ENCODE assay signal across 8 mouse cellular contexts in genomic region chr4:123282915-123283674, GRCm38 (mm10). TPM values are rescaled to one million over a fixed set of nuclear protein-coding genes. Genes with fewer than 3 reads are reported as not detected.
DNase-seq lines count a peak whose midpoint lies in the region; ATAC-seq and TF ChIP-seq lines count a peak whose summit lies in the region.
"Not testable (repeated sequence)": the region's sequence is repeated elsewhere in the genome, so short reads cannot be mapped to it uniquely, and the experiment has no call there.

No protein-coding gene starts in this region.

- TF ChIP-seq CTCF in liver, embryonic 14.5 days (IDR thresholded peaks at IDR 0.05; ENCODE audit: low read depth): not testable (repeated sequence)

- ATAC-seq in CD4-positive, CD25-positive, alpha-beta regulatory T cell, adult 4 months: peak; percentile 46
- ATAC-seq in forebrain, embryonic 13.5 days: peak; percentile 74
- peak; percentile 37; the same call in 1 of the 2 replicates for ATAC-seq in heart, embryonic 15.5 days (replicated peaks; ENCODE audit: insufficient number of reproducible peaks, insufficient read depth, low FRiP score, low read depth)
- peak; percentile 44; the same call in 1 of the 2 replicates for ATAC-seq in liver, embryonic 14.5 days (ENCODE audit: insufficient read depth)
- ATAC-seq in midbrain, embryonic 14.5 days (ENCODE audit: low FRiP score, low TSS enrichment): peak; percentile 79

- H3K9ac ChIP-seq in forebrain, embryonic 13.5 days: peak overlapping the region; percentile 75
- H3K9ac ChIP-seq in heart, embryonic 15.5 days: peak overlapping the region; percentile 57
- H3K9ac ChIP-seq in liver, embryonic 14.5 days (replicated peaks): peak overlapping the region; percentile 99
- H3K9ac ChIP-seq in midbrain, embryonic 14.5 days (replicated peaks; ENCODE audit: low read length): peak overlapping the region; percentile 60; the same call in 1 of the 2 replicates

- H3K4me3 ChIP-seq in brown adipose tissue, adult 24 weeks (ENCODE audit: insufficient read depth, low read depth, low read length): peak overlapping the region; percentile 66
- peak overlapping the region; percentile 61 for H3K4me3 ChIP-seq in forebrain, embryonic 13.5 days
- H3K4me3 ChIP-seq in heart, embryonic 15.5 days: peak overlapping the region; percentile 57
- peak overlapping the region; percentile 98 to 99 for H3K4me3 ChIP-seq in liver, embryonic 14.5 days (ENCODE audit: insufficient read depth in 1 of 2, low read depth in 2 of 2, low read length in 2 of 2)
- H3K4me3 ChIP-seq in midbrain, embryonic 14.5 days (replicated peaks; ENCODE audit: low read depth, low read length): peak overlapping the region; percentile 51

- H3K36me3 ChIP-seq in forebrain, embryonic 13.5 days (ENCODE audit: poor library complexity, severe bottlenecking): peaks cover 16% of the 10 kb centered on the region
- H3K36me3 ChIP-seq in heart, embryonic 15.5 days: peaks cover 12% of the 10 kb centered on the region
- H3K36me3 ChIP-seq in liver, embryonic 14.5 days (replicated peaks; ENCODE audit: control insufficient read depth, insufficient read depth, low read depth): peaks cover 45% of the 10 kb centered on the region
- H3K36me3 ChIP-seq in midbrain, embryonic 14.5 days (ENCODE audit: control insufficient read depth, insufficient read depth, low read length): peaks cover 17% of the 10 kb centered on the region

- not testable (repeated sequence) for H3K9me3 ChIP-seq in forebrain, embryonic 13.5 days (replicated peaks); heart, embryonic 15.5 days (replicated peaks); liver, embryonic 14.5 days (ENCODE audit: control insufficient read depth, low read length); midbrain, embryonic 14.5 days (ENCODE audit: control insufficient read depth, low read length)

- peak overlapping the region; percentile 90 for H3K4me2 ChIP-seq in forebrain, embryonic 13.5 days
- peak overlapping the region; percentile 85 for H3K4me2 ChIP-seq in heart, embryonic 15.5 days
- peak overlapping the region; percentile 71 for H3K4me2 ChIP-seq in liver, embryonic 14.5 days (ENCODE audit: low read depth)
- H3K4me2 ChIP-seq in midbrain, embryonic 14.5 days (ENCODE audit: low read length): peak overlapping the region; percentile 93

- WGBS in forebrain, embryonic 13.5 days: under 1% methylated on average over 48 of the region's 55 CpGs
- 0% methylated on average over 51 of the region's 55 CpGs for WGBS in heart, embryonic 15.5 days
- under 1% methylated on average over 44 of the region's 55 CpGs for WGBS in liver, embryonic 14.5 days (ENCODE audit: insufficient replicate concordance)
- under 1% methylated on average over 39 of the region's 55 CpGs for WGBS in midbrain, embryonic 14.5 days

- TF ChIP-seq EP300 in liver, embryonic 14.5 days (IDR thresholded peaks at IDR 0.05; ENCODE audit: low read depth): not testable (repeated sequence)

- peak overlapping the region; percentile 60 for H3K27ac ChIP-seq in brown adipose tissue, adult 24 weeks (replicated peaks; ENCODE audit: low read depth, low read length)
- H3K27ac ChIP-seq in forebrain, embryonic 13.5 days; midbrain, embryonic 14.5 days (replicated peaks; ENCODE audit: low read depth, low read length): not testable (repeated sequence)
- H3K27ac ChIP-seq in heart, embryonic 15.5 days: peak overlapping the region; percentile 89
- peak overlapping the region; percentile 68 for H3K27ac ChIP-seq in liver, embryonic 14.5 days

- H3K4me1 ChIP-seq in brown adipose tissue, adult 24 weeks (ENCODE audit: control insufficient read depth, insufficient read depth, insufficient read length, low read length): not testable (repeated sequence)
- peaks cover 27% of the 10 kb centered on the region for H3K4me1 ChIP-seq in forebrain, embryonic 13.5 days
- peaks cover 40% of the 10 kb centered on the region for H3K4me1 ChIP-seq in heart, embryonic 15.5 days (replicated peaks)
- peaks cover 19 to 28% of the 10 kb centered on the region in 2 experiments for H3K4me1 ChIP-seq in liver, embryonic 14.5 days (replicated peaks; ENCODE audit: control insufficient read depth in 2 of 2, insufficient read depth in 2 of 2, low read length in 1 of 2)
- H3K4me1 ChIP-seq in midbrain, embryonic 14.5 days (ENCODE audit: control insufficient read depth, insufficient read depth, low read length): peaks cover 22% of the 10 kb centered on the region

- peak; percentile 51 for DNase-seq in kidney, adult 9 months
- not testable (repeated sequence) for DNase-seq in liver, embryonic 14.5 days (ENCODE audit: low read depth in 3 of 3, low spot score in 3 of 3)
- peak; percentile 52 for DNase-seq in midbrain, embryonic 14.5 days
- DNase-seq in spleen, adult 18-20 months: peak; percentile 32

- H3K27me3 ChIP-seq in forebrain, embryonic 13.5 days; heart, embryonic 15.5 days; liver, embryonic 14.5 days (ENCODE audit: control insufficient read depth, insufficient read depth, low read length); midbrain, embryonic 14.5 days (ENCODE audit: control insufficient read depth, insufficient read depth, low read length): not testable (repeated sequence)

RNA-seq across cellular contexts. Expression of gene Pabpc4, which starts 20.9 kb away (rescaled TPM):
- 10 to 100 TPM; 10.3 to 17.7 TPM for polyA plus RNA-seq in CD4-positive, CD25-positive, alpha-beta regulatory T cell, adult 4 months (2017; shearing (Covaris generic))
- polyA plus RNA-seq in brown adipose tissue, adult 24 weeks (2012; ENCODE audit: insufficient read depth, insufficient read length, missing spikeins): 45.5 and 52.1 TPM in 2 replicates
- polyA plus RNA-seq in forebrain, embryonic 13.5 days (2015; fragmentation: Nextera tagmentation; extraction: Ambion mirVana): 27.7 and 28.6 TPM in 2 replicates
- polyA plus RNA-seq in heart, embryonic 15.5 days (2015; fragmentation: Nextera tagmentation; extraction: Ambion mirVana): 51.3 and 53.8 TPM in 2 replicates
- 209 and 244 TPM in 2 replicates for polyA plus RNA-seq in liver, embryonic 14.5 days (2012; rRNA removed)
- 101 and 112 TPM in 2 replicates for polyA plus RNA-seq in liver, embryonic 14.5 days (2014; fragmentation: Nextera tagmentation; extraction: Ambion mirVana)
- polyA plus RNA-seq in midbrain, embryonic 14.5 days (2014; fragmentation: Nextera tagmentation; extraction: Ambion mirVana): 31.3 and 33.6 TPM in 2 replicates

RNA-seq across cellular contexts. Expression of gene Oxct2a, which starts 40.3 kb away (rescaled TPM):
- polyA plus RNA-seq in CD4-positive, CD25-positive, alpha-beta regulatory T cell, adult 4 months (2017; shearing (Covaris generic)): not detected
- polyA plus RNA-seq in brown adipose tissue, adult 24 weeks (2012; ENCODE audit: insufficient read depth, insufficient read length, missing spikeins): not detected in 2 replicates
- not detected in 2 replicates for polyA plus RNA-seq in forebrain, embryonic 13.5 days (2015; fragmentation: Nextera tagmentation; extraction: Ambion mirVana)
- polyA plus RNA-seq in heart, embryonic 15.5 days (2015; fragmentation: Nextera tagmentation; extraction: Ambion mirVana): not detected in 2 replicates
- 0.03 and 0.08 TPM in 2 replicates for polyA plus RNA-seq in liver, embryonic 14.5 days (2012; rRNA removed)
- polyA plus RNA-seq in liver, embryonic 14.5 days (2014; fragmentation: Nextera tagmentation; extraction: Ambion mirVana): not detected in 2 replicates
- polyA plus RNA-seq in midbrain, embryonic 14.5 days (2014; fragmentation: Nextera tagmentation; extraction: Ambion mirVana): 0.16 TPM in 1 of 2 replicates, not detected in the other

RNA-seq across cellular contexts. Expression of gene Heyl, which starts 49.7 kb away (rescaled TPM):
- polyA plus RNA-seq in CD4-positive, CD25-positive, alpha-beta regulatory T cell, adult 4 months (2017; shearing (Covaris generic)): not detected
- polyA plus RNA-seq in brown adipose tissue, adult 24 weeks (2012; ENCODE audit: insufficient read depth, insufficient read length, missing spikeins): 8.3 and 8.9 TPM in 2 replicates
- polyA plus RNA-seq in forebrain, embryonic 13.5 days (2015; fragmentation: Nextera tagmentation; extraction: Ambion mirVana): 3.8 and 4.1 TPM in 2 replicates
- polyA plus RNA-seq in heart, embryonic 15.5 days (2015; fragmentation: Nextera tagmentation; extraction: Ambion mirVana): 13.0 and 21.2 TPM in 2 replicates
- 0.29 and 0.42 TPM in 2 replicates for polyA plus RNA-seq in liver, embryonic 14.5 days (2012; rRNA removed)
- polyA plus RNA-seq in liver, embryonic 14.5 days (2014; fragmentation: Nextera tagmentation; extraction: Ambion mirVana): 0.46 and 0.62 TPM in 2 replicates
- polyA plus RNA-seq in midbrain, embryonic 14.5 days (2014; fragmentation: Nextera tagmentation; extraction: Ambion mirVana): 3.0 and 7.3 TPM in 2 replicates

RNA-seq across cellular contexts. Expression of gene Bmp8a, which starts 60.0 kb away (rescaled TPM):
- not detected for polyA plus RNA-seq in CD4-positive, CD25-positive, alpha-beta regulatory T cell, adult 4 months (2017; shearing (Covaris generic))
- polyA plus RNA-seq in brown adipose tissue, adult 24 weeks (2012; ENCODE audit: insufficient read depth, insufficient read length, missing spikeins): not detected in 2 replicates
- not detected in 2 replicates for polyA plus RNA-seq in forebrain, embryonic 13.5 days (2015; fragmentation: Nextera tagmentation; extraction: Ambion mirVana)
- 0.11 TPM in 1 of 2 replicates, not detected in the other for polyA plus RNA-seq in heart, embryonic 15.5 days (2015; fragmentation: Nextera tagmentation; extraction: Ambion mirVana)
- 0.08 and 0.14 TPM in 2 replicates for polyA plus RNA-seq in liver, embryonic 14.5 days (2012; rRNA removed)
- polyA plus RNA-seq in liver, embryonic 14.5 days (2014; fragmentation: Nextera tagmentation; extraction: Ambion mirVana): 0.16 TPM in 1 of 2 replicates, not detected in the other
- polyA plus RNA-seq in midbrain, embryonic 14.5 days (2014; fragmentation: Nextera tagmentation; extraction: Ambion mirVana): 0.11 TPM in 1 of 2 replicates, not detected in the other
